Mouse (Mus musculus) midbrain, embryonic 14.5 days (tissue): Measurements from ENCODE around the gene Pik3r5. TPM values are rescaled to one million over a fixed set of nuclear protein-coding genes. Genes with fewer than 3 reads are reported as not detected.

ENCODE experiments used
- ATAC-seq: fragments of 200-750 bp; cut with Nextera tagmentation; 2 replicates; pipeline ENCODE4 v1.8.0; 2017; ENCODE audit warnings: moderate number of reproducible peaks, moderate library complexity; ENCODE audit not compliant: low FRiP score, low TSS enrichment
- DNase-seq: peaks from one replicate; pipeline ENCODE4 v3.0.0-alpha.2; 2015
- H3K27ac ChIP-seq: fragments of 300-500 bp; sonication (generic); replicated peaks from 2 replicates; pipeline ENCODE4 v1.5.1; 2014; ENCODE audit warnings: mild to moderate bottlenecking, low read depth, low read length, moderate library complexity
- H3K27me3 ChIP-seq: fragments of 300-500 bp; sonication (generic); 2 replicates; pipeline ENCODE4 v1.6.1; 2014; ENCODE audit warnings: low read length, control low read depth, mixed read lengths; ENCODE audit not compliant: control insufficient read depth, insufficient read depth
- H3K36me3 ChIP-seq: fragments of 300-500 bp; sonication (generic); 2 replicates; pipeline ENCODE4 v1.6.1; 2014; ENCODE audit warnings: low read length, control low read depth; ENCODE audit not compliant: control insufficient read depth, insufficient read depth
- H3K4me1 ChIP-seq: fragments of 300-500 bp; sonication (generic); 2 replicates; pipeline ENCODE4 v1.6.1; 2014; ENCODE audit warnings: mild to moderate bottlenecking, antibody characterized with exemption, low read length, control low read depth; ENCODE audit not compliant: control insufficient read depth, insufficient read depth
- H3K4me2 ChIP-seq: fragments of 300-500 bp; sonication (generic); 2 replicates; pipeline ENCODE4 v1.6.1; 2014; ENCODE audit warnings: mild to moderate bottlenecking, low read length, moderate library complexity
- H3K4me3 ChIP-seq: fragments of 300-500 bp; sonication (generic); replicated peaks from 2 replicates; pipeline ENCODE4 v1.5.1; 2014; ENCODE audit warnings: low read depth, low read length
- H3K9ac ChIP-seq: fragments of 300-500 bp; sonication (generic); replicated peaks from 2 replicates; pipeline ENCODE4 v1.6.1; 2014; ENCODE audit warnings: mild to moderate bottlenecking, low read length, moderate library complexity
- H3K9me3 ChIP-seq: fragments of 300-500 bp; sonication (generic); 2 replicates; pipeline ENCODE4 v1.6.1; 2016; ENCODE audit warnings: low read length, control low read depth, mixed read lengths; ENCODE audit not compliant: control insufficient read depth
- WGBS: fragments of 180-500 bp; shearing (Covaris S2); extraction: QIAGEN DNeasy Blood & Tissue Kit; methylation state at CpG from one replicate; pipeline ENCODE4 v1.1.7; 2014; 5-methylcytosine and 5-hydroxymethylcytosine counted together
- polyA plus RNA-seq: library from polyadenylated mRNA; unstranded; fragments of >200 nt; fragmentation: Nextera tagmentation; extraction: Ambion mirVana; gene quantifications from 2 replicates; pipeline ENCODE4 v1.2.1, GENCODE M21; 2014

Gene Pik3r5
- polyA plus RNA-seq, 1 experiment from 2014 or later: 0.54 TPM

DNA sequence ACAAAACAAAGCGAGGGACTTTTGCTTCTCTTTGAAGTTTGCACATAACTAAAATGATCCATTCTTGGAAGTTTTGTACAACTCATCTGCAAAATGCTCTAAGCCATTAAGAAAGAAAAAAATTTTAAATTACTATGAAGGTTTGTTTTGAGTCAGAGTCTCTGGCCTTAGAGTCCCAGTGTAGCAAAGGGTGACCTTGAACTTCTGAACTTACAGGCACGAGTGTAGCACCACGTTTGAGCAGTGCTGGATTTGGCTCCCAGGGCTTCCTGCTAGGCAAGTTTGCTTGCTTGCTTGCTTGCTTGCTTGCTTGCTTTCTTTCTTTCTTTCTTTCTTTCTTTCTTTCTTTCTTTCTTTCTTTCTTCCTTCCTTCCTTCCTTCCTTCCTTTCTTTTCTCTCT lies 14.9 kb upstream of the Pik3r5 start:
- ATAC-seq: no peak
- no peaks in the 10 kb centered on the region for H3K4me1 ChIP-seq
- WGBS: 79% methylated on average over 3 of the region's 3 CpGs
- H3K36me3 ChIP-seq: no peaks in the 10 kb centered on the region
- H3K27me3 ChIP-seq: no peaks in the 10 kb centered on the region
- H3K9ac ChIP-seq: no peak overlapping the region
- no peak overlapping the region for H3K27ac ChIP-seq
- H3K4me2 ChIP-seq: no peak overlapping the region
- peaks cover 5% of the 10 kb centered on the region for H3K9me3 ChIP-seq
- DNase-seq: no peak
- H3K4me3 ChIP-seq: no peak overlapping the region

- Histone ChIP-seq H3K4me3 (no peak overlapping the region), H3K4me2 (no peak overlapping the region), H3K27ac (no peak overlapping the region), H3K9me3 (peaks cover 5% of the 10 kb centered on the region), H3K4me1 (no peaks in the 10 kb centered on the region), H3K9ac (no peak overlapping the region), H3K36me3 (no peaks in the 10 kb centered on the region), H3K27me3 (no peaks in the 10 kb centered on the region)
- ATAC-seq: no peak
- WGBS: 34% methylated on average over 9 of the region's 9 CpGs
- peak; percentile 54 for DNase-seq
Observed at GRCm38 (mm10) chr11:68417831-68418230, 14.1 kb upstream of the Pik3r5 start.

- no peak overlapping the region for H3K27ac ChIP-seq
- peaks cover 5% of the 10 kb centered on the region for H3K4me1 ChIP-seq
- no peak overlapping the region for H3K9ac ChIP-seq
Observed at GRCm38 (mm10) chr11:68425492-68426315, 6.2 kb upstream of the Pik3r5 start.

GRCm38 (mm10) chr11:68427083-68427570 lies 4.8 kb upstream of the Pik3r5 start:
- H3K4me2 ChIP-seq: no peak overlapping the region
- H3K9me3 ChIP-seq: no peaks in the 10 kb centered on the region
- H3K27me3 ChIP-seq: no peaks in the 10 kb centered on the region
- no peak overlapping the region for H3K27ac ChIP-seq
- no peak for ATAC-seq
- no peak overlapping the region for H3K4me3 ChIP-seq
- DNase-seq: no peak
- H3K4me1 ChIP-seq: peaks cover 11% of the 10 kb centered on the region
- WGBS: 77% methylated on average over 5 of the region's 5 CpGs
- H3K36me3 ChIP-seq: no peaks in the 10 kb centered on the region
- H3K9ac ChIP-seq: no peak overlapping the region

More at GRCm38 (mm10) chr11:68425492-68426315, 6.2 kb upstream of the Pik3r5 start:
- WGBS: 27% methylated on average over 8 of the region's 8 CpGs
- no peaks in the 10 kb centered on the region for H3K36me3 ChIP-seq
- DNase-seq (no peak), ATAC-seq (no peak)
- H3K4me3 ChIP-seq: no peak overlapping the region
- H3K27me3 ChIP-seq: no peaks in the 10 kb centered on the region
- no peak overlapping the region for H3K4me2 ChIP-seq
- no peaks in the 10 kb centered on the region for H3K9me3 ChIP-seq

DNA sequence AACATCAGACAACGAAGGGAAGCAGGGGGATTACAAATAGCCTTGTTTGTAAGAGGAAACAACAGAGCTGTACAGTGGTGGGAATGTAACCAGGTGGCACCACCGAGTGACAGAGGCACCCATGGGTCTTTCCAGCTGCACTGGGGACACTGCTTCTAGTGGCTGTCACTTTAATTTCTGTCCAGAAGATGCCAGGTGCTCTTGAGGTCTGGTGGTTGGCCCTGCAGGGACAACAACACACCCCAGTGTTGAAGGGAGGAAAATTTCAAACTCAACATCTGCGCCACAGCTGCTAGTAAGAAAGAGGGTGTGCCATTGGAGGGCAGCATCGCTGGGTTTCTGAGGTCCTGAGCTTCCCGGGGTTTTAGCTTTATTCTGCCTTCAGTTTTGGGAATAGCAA lies 1.3 kb upstream of the Pik3r5 start:
- peaks cover 15% of the 10 kb centered on the region for H3K4me1 ChIP-seq
- no peak for ATAC-seq
- H3K9ac ChIP-seq: no peak overlapping the region
- no peaks in the 10 kb centered on the region for H3K36me3 ChIP-seq
- H3K27ac ChIP-seq: no peak overlapping the region
- no peak overlapping the region for H3K4me2 ChIP-seq
- peaks cover 5% of the 10 kb centered on the region for H3K27me3 ChIP-seq
- no peak for DNase-seq
- H3K9me3 ChIP-seq: no peaks in the 10 kb centered on the region
- no peak overlapping the region for H3K4me3 ChIP-seq
- WGBS: 73% methylated on average over 5 of the region's 5 CpGs

GRCm38 (mm10) chr11:68432361-68433021 lies 570 bp downstream of the Pik3r5 start:
- 35% methylated on average over 23 of the region's 23 CpGs for WGBS
- Histone ChIP-seq H3K9ac (no peak overlapping the region), H3K9me3 (no peaks in the 10 kb centered on the region), H3K36me3 (no peaks in the 10 kb centered on the region), H3K4me3 (peak overlapping the region; percentile 31), H3K4me2 (peak overlapping the region; percentile 53), H3K27ac (no peak overlapping the region), H3K4me1 (peaks cover 11% of the 10 kb centered on the region), H3K27me3 (peaks cover 5% of the 10 kb centered on the region)
- ATAC-seq: no peak
- DNase-seq: no peak

DNA sequence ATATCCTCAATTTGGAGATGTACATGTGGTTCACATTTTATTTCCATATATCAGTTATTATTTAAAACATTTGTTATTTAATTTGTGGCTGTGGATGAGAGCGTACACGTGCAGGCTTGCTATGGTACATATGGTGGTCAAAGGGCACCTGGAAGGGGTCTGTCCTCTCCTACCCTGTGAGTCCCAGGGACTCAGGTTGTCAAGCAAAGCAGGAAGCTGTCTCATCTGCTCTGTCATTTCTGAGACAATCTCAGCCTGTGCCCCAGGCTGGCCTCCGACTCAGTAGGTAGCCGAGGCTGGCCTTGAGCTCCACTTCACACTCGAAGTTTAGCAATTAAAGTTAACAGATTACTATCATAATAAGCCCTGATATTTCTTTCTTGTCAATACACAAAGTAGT lies 1.6 kb downstream of the Pik3r5 start:
- no peak overlapping the region for H3K4me2 ChIP-seq
- H3K4me1 ChIP-seq: peaks cover 11% of the 10 kb centered on the region
- ATAC-seq: no peak
- no peaks in the 10 kb centered on the region for H3K36me3 ChIP-seq
- DNase-seq: no peak
- 89% methylated on average over 5 of the region's 5 CpGs for WGBS
- H3K9ac ChIP-seq: no peak overlapping the region
- no peak overlapping the region for H3K27ac ChIP-seq
- no peak overlapping the region for H3K4me3 ChIP-seq
- no peaks in the 10 kb centered on the region for H3K9me3 ChIP-seq
- peaks cover 5% of the 10 kb centered on the region for H3K27me3 ChIP-seq

- Histone ChIP-seq H3K9me3 (no peaks in the 10 kb centered on the region), H3K4me1 (peaks cover 11% of the 10 kb centered on the region), H3K27me3 (peaks cover 5% of the 10 kb centered on the region), H3K27ac (no peak overlapping the region), H3K36me3 (no peaks in the 10 kb centered on the region), H3K4me3 (no peak overlapping the region), H3K9ac (no peak overlapping the region), H3K4me2 (no peak overlapping the region)
- DNase-seq (no peak), ATAC-seq (no peak)
- WGBS: 69% methylated on average over 2 of the region's 2 CpGs
Observed at GRCm38 (mm10) chr11:68434697-68435096, 2.8 kb downstream of the Pik3r5 start.
